Mouse (Mus musculus) cortical plate, adult 2 months (tissue): ENCODE data around the gene Abracl.

Experiments used
- CTCF ChIP-seq: fragments of 200-500 bp; IDR thresholded peaks from 2 replicates; pipeline ENCODE4 v1.5.1; 2011; ENCODE audit warnings: mild to moderate bottlenecking, control low read depth, low read length; ENCODE audit not compliant: insufficient read depth; ENCODE audit errors: extremely low read depth
- POLR2A ChIP-seq: fragments of 200-500 bp; IDR thresholded peaks from 2 replicates; pipeline ENCODE4 v1.6.1; 2011; ENCODE audit warnings: mild to moderate bottlenecking, low read length, control low read depth; ENCODE audit not compliant: insufficient read depth; ENCODE audit errors: extremely low read depth

DNA sequence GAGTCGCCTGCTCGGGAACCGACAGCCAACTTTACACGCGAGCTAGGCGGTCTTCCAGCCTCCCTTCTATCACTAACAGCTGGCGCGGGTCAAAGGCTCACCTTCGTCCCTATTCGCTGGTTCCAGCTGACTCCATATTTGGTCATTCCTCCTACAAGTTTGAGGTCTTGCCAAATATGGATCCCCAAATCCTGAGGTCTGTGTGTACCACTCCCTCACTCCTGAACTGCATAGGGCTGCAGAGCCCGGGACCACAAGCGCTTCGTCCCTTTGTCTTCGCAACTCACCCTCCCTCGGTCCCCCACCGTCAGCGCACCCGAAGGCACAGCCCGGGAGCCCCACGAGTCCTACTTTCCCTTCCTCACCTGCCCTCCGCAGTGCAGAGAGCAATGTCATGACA is 776 bp downstream of the Abracl start:
- TF ChIP-seq POLR2A (no peak), CTCF (no peak)
